Mouse (Mus musculus) embryo, embryonic 10 days (tissue): ENCODE measurements around the gene Rab7.
"Not testable (repeated sequence)": the region's sequence is repeated elsewhere in the genome, so short reads cannot be mapped to it uniquely, and the experiment has no call there.

ENCODE experiments used
- DNase-seq: peaks from one replicate; pipeline ENCODE4 v3.0.0-alpha.2; 2015; ENCODE audit warnings: low spot score

The Rab7 gene

DNA sequence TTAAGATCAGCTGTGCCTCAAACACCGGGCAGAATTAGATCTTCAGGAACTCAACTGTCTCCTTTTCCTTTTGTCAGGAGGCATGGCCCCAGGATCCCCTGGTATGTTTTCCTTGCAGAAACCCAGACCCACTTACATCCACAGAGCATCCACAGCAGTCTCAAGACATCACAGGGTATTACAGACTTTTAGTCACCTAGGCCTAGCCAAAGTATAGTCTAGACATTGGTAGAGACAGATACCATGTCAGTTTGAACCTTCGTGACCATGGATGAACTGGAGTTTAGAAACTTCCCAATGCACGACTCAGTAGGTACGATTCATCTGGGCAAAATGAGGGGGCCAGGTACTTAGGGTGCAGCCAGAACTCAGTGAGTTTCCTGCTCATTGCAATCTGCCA lies 46.7 kb downstream of the Rab7 start:
- no peak for DNase-seq

DNA sequence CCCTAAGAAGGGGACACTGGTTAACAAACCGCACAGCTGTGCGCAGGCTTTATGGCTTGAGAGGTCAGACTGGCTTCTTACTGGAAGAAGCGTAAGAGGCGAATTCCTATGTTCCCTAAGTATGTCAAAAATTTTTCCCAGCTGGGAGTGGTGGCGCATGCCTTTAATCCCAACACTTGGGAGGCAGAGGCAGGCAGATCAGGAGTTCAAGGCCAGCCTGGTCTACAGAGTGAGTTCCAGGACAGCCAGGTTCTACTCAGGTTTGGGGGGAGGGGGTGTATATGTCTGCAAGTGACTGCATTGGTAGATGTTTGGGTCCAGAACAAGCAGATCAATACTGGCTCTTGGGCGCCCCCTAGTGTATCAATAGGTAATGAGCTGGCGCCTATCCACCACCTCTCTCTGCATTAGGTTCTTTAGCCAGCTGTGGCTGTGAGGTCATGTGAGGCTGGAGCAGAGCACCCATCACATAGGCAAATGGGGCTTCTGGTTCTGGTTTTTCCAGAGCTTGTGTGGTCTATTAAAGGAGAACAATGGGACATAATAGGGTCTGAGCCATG lies 47.3 kb downstream of the Rab7 start:
- DNase-seq: peak; percentile 75

GRCm38 (mm10) chr6:87996606-87997005 lies 48.5 kb downstream of the Rab7 start:
- DNase-seq: no peak

GRCm38 (mm10) chr6:87995519-87995918 lies 49.6 kb downstream of the Rab7 start:
- DNase-seq: no peak

- DNase-seq: peak; percentile 87
These were observed 51.1 kb downstream of the Rab7 start for GRCm38 (mm10) chr6:87993790-87994571.

- peak; percentile 88 for DNase-seq
These were observed 52.3 kb downstream of the Rab7 start for GRCm38 (mm10) chr6:87992733-87993132.

DNA sequence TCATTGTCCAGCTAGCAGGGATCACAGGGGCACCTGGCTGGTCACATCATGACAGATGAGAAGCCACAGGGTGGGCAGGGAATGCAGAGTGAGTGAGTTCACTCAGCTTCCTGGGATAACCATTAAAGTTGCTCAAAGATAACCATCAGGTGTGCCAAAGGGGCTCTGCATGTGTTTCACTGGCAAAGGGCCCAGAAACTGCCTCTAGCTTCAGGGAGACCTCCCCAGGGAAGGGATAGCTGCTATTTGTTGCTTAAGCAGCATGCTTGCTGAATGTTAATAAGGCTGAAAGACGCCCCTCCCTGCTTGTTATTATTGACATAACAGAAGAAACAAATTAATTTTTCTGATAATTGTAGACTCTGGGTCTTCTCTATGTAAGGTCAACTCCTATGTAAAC lies 53.2 kb downstream of the Rab7 start:
- DNase-seq: no peak

DNA sequence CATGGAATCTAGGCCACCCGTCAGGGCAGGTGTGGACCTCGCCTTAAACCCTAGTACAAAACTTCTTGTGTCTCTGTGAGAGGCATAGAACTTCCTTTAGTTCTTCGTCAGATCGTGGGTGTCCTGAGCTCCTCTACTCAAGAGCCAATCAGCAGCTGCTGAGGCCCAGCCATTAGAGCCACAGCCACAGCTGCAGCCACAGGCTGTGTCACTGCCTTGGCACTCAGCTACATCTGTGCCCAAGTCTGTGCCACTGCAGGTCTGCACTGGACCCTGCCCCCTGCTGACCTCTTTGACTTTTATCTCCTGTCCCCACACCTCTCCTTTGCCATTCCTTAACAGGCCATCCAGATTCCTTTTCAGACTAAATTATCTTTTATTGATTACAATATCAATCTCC lies 53.9 kb downstream of the Rab7 start:
- DNase-seq: no peak

DNA sequence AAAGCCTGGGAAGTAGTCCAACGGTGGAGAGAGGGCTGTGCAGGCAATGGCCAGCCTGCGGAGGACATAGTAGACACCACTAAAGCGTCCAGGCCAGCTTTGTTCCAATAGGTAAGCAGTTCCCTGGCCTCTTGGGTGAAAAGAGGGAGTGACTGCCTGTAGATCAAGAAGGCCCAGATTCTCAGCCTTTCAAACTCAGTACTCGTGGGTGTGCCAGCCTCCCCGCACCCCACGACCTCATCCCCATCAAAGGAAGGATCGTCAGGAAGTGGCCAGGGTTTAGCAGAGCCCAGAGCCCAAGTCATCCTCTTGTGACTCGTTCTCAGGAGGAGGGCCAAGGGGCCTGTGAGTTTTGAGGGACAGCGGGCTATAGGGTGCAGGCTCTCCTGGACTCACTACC lies 62.6 kb downstream of the Rab7 start:
- no peak for DNase-seq

GRCm38 (mm10) chr6:87981547-87982256 lies 63.4 kb downstream of the Rab7 start, which contains the start of gene H1fx:
Gene H1fx (minus strand): TSS chr6:87981637.
- DNase-seq: peak; percentile 86

DNA sequence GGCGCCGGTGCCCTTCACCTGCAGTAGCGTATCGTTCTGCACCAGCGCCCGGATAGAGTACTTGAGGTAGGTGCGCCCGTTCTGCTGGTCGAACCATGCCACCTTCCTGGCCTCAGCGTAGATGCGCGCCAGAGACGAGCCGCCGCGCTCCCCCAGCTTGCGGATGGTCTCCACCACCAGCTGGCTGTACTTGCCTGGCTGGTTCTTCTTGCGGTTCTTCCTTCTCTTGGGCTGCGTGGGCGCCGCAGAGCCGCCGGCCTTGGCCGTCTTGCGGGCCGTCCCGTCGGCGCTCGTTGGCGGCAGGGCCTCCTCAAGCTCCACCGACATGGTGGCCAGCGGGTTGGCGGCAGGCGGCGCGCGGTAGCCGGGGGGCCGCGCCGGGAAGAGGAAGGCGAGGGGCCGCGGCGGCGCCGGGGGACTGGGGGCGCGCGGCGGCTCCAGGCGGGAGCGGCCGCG lies 64.0 kb downstream of the Rab7 start:
- peak; percentile 60 for DNase-seq

GRCm38 (mm10) chr6:87980374-87981029 lies 64.6 kb downstream of the Rab7 start:
- DNase-seq: peak; percentile 95

GRCm38 (mm10) chr6:87979728-87980127 lies 65.3 kb downstream of the Rab7 start:
- DNase-seq: no peak

- no peak for DNase-seq
These were observed 75.0 kb downstream of the Rab7 start for GRCm38 (mm10) chr6:87970041-87970440.

- not testable (repeated sequence) for DNase-seq
These were observed 82.6 kb downstream of the Rab7 start for GRCm38 (mm10) chr6:87962457-87962856.
